Mouse (Mus musculus) CH12.LX (cell line): Measurements from ENCODE around the gene Xpc.

ENCODE experiments used
- CHD2 ChIP-seq: IDR thresholded peaks from 2 replicates; pipeline ENCODE4 v1.6.1; 2011; ENCODE audit warnings: low read length, improper control_type of control experiment
- E2F4 ChIP-seq: IDR thresholded peaks from 2 replicates; pipeline ENCODE4 v1.6.1; 2011; ENCODE audit warnings: low read depth, low read length, improper control_type of control experiment; ENCODE audit not compliant: insufficient replicate concordance
- JUND ChIP-seq: conservative IDR thresholded peaks from 2 replicates; pipeline ENCODE4 v1.6.1; 2011; ENCODE audit warnings: low read depth, low read length, improper control_type of control experiment
- KAT2A ChIP-seq: IDR thresholded peaks from 2 replicates; pipeline ENCODE4 v1.6.1; 2012; ENCODE audit warnings: low read length, improper control_type of control experiment, inconsistent platforms; ENCODE audit not compliant: insufficient replicate concordance
- POLR2A ChIP-seq: IDR thresholded peaks from 2 replicates; pipeline ENCODE4 v1.6.1; 2011; ENCODE audit warnings: low read depth, mild to moderate bottlenecking, improper control_type of control experiment, low read length

DNA sequence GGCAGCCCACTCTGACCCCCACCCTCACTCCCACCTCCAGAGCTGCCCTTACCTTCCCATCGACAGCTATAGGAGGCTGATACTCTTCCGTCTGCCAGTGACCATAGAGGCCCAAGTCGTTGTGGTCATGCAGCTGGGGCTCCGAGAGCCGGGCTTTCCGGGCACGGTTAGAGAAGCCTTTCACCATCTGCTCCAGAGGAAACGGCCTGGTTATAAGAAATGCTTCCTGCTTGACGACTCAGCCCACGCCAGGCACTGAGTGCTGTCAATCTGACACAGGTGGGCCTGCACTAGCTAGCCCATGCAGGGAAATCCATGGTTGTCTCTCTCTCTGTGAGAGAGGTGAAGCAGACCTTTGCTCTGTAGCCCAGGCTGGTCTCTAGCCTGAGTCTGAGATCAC is 22.6 kb downstream of the Xpc start:
- no peak for TF ChIP-seq E2F4
- TF ChIP-seq POLR2A: no peak
- TF ChIP-seq JUND: no peak
- TF ChIP-seq KAT2A: no peak
- TF ChIP-seq CHD2: no peak
